Mouse (Mus musculus): ENCODE measurements around the gene B3gat2.

DNA sequence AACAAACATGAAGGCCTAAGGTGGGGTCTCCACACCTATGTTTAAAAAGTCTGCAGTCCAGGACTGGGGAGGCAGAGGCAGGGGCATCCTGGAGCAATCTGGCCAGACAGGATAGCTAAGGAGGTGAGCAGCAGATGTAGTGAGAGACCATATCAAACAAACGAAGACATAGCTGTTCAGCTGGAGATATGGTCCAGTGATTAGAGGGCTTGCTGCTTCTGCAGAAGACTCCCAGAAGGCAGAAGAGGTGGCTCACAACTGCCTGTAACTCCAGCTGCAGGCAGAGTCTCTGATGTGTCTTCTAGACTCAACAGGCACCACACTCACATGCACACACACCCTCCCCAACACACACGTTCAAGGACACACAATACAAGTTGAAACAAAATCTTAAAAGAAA is 40.5 kb upstream of the B3gat2 start:
- TF ChIP-seq ZC3H11A (IDR thresholded peaks at IDR 0.05; ENCODE audit: borderline replicate concordance, low read depth, low read length): no peak
- no peak for TF ChIP-seq MAFK (IDR thresholded peaks at IDR 0.05; ENCODE audit: insufficient read depth, low read depth, low read length)
